Mouse (Mus musculus) spleen, adult 12 weeks (tissue): Measurements from ENCODE around the gene Rps15.

Experiments used
- DNase-seq: peaks from one replicate; pipeline ENCODE4 v3.0.0; 2022; ENCODE audit warnings: low spot score

Rps15 gene

GRCm38 (mm10) chr10:80341491-80342304, 49.4 kb downstream of the Rps15 start:
- DNase-seq = no peak

GRCm38 (mm10) chr10:80342305-80342748, 50.1 kb downstream of the Rps15 start:
- DNase-seq = no peak

GRCm38 (mm10) chr10:80342749-80343424, 50.6 kb downstream of the Rps15 start:
- DNase-seq = peak; percentile 60

DNA sequence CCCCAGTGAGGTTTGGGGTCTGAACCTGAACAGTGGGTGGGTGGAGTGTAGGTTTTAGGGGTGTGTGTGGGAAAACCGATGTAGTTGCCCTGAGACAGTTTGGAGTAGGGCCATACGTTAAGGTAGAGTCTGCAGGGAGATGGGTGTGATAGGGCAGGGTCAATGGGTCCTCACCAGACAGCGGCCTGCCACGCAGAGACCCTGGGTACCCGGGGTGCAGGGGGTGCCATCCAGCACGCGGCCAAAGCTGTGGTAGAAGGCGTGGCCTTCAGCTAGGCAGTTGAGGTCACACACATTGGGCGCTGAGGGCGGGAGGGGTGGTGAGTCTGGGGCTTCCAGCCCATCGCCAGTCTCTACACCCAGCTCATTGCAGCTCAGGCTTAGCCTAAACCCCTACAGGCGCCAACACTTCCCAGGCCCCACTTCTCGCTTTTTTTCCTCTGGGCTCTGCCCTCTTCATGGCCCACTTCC, 51.2 kb downstream of the Rps15 start:
- DNase-seq = no peak
